Mouse (Mus musculus): ENCODE results near the gene Birc2. TPM values are rescaled to one million over a fixed set of nuclear protein-coding genes. Genes with fewer than 3 reads are reported as not detected.

The Birc2 gene
- total RNA-seq, 2 experiments from 2014 or later: 35.1 to 37.5 TPM

DNA sequence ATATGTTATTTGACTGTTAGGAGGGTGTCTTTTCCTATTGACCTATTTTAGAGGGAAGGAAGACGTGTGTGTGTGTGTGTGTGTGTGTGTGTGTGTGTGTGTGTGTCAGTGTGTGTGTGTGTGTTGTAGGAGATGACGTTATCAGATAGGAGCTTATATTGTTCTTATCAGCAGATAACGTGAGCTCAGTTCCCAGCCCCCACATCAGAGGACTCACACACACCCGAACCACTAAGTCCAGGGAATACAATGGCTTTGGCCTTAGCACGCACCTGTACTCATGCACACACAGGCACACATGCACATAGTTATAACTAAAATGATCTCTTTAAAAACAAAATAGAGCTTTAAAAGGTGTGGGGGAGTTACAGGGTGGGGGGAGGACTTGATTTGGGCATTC, 67.4 kb downstream of the Birc2 start:
- intact Hi-C loops (cut with DNase I): no loop called here
- no peak for DNase-seq (ENCODE audit: low spot score in 2 of 2)

DNA sequence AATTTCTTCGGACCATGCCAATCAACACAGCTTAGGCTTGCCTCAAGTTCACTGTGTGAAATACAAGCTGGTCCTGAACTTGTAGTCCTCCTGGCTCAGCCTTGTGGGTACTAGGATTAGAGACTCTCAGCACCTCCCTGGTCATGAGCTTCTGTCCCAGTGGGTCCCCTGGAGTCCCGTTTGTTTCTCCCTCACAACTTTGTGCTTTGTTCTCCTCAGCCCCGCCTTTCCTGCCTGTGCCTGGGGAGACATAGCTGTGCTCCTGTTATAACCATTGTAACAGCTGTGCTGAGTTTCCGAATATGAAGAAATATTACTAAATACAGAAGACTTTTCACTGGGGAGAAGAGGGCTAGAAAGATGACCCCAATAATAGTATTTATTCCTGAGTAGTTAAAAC, 67.8 kb downstream of the Birc2 start:
- intact Hi-C loops (cut with DNase I): no loop called here
- DNase-seq (ENCODE audit: low spot score in 2 of 2): no peak

Small RNA genes within 50 kb of the gene (microRNA-seq; reads per million reads assigned to microRNA genes)
- gene Mir5618: 0 to 0.25 reads per million in 2 experiments

Other genes starting within 250 kb of the Birc2 start
- gene Mmp20, start 208.8 kb downstream of the Birc2 start, total RNA-seq (2021): not detected
- not detected for gene Mmp7, start 145.0 kb downstream of the Birc2 start, total RNA-seq (2021)
- gene Tmem123, start 73.0 kb downstream of the Birc2 start, total RNA-seq (2021): 1 to 10 TPM; 9.9 to 10.0 TPM
- 1 to 10 TPM; 2.7 to 3.8 TPM for gene Birc3, start 36.1 kb upstream of the Birc2 start, total RNA-seq (2021)
- gene Yap1, start 167.5 kb upstream of the Birc2 start, total RNA-seq (2021): 10 to 100 TPM; 17.0 TPM
- gene Cfap300, start 205.8 kb upstream of the Birc2 start, total RNA-seq (2021): 1 to 10 TPM; 8.4 to 9.9 TPM

All from left cerebral cortex, postnatal 25 days (tissue).